Mouse (Mus musculus): Measurements from ENCODE around the gene Tbc1d10b.
"Not testable (repeated sequence)": the region's sequence is repeated elsewhere in the genome, so short reads cannot be mapped to it uniquely, and the experiment has no call there.

Gene Tbc1d10b

GRCm38 (mm10) chr7:127208295-127208552 lies at the start of gene Tbc1d10b:
Tbc1d10b (minus strand) TSS chr7:127208468.
- DNase-seq: no peak

GRCm38 (mm10) chr7:127256518-127256917 lies 48.2 kb upstream of the Tbc1d10b start:
- DNase-seq: no peak

- no peak for DNase-seq
These were observed 47.7 kb upstream of the Tbc1d10b start for GRCm38 (mm10) chr7:127255965-127256364.

GRCm38 (mm10) chr7:127255008-127255407 lies 46.7 kb upstream of the Tbc1d10b start:
- no peak for DNase-seq

GRCm38 (mm10) chr7:127253821-127254769 lies 45.8 kb upstream of the Tbc1d10b start:
- DNase-seq: peak; percentile 91 to 93

- DNase-seq: peak in 1 of 2 experiments; percentile 22
These were observed 45.1 kb upstream of the Tbc1d10b start for GRCm38 (mm10) chr7:127253341-127253740.

- DNase-seq: peak in 1 of 2 experiments; percentile 23
These were observed 44.1 kb upstream of the Tbc1d10b start for GRCm38 (mm10) chr7:127252414-127252813.

GRCm38 (mm10) chr7:127250511-127250910 lies 42.2 kb upstream of the Tbc1d10b start:
- not testable (repeated sequence) for DNase-seq

- DNase-seq: no peak
These were observed 36.6 kb upstream of the Tbc1d10b start for GRCm38 (mm10) chr7:127244658-127245510.

- peak; percentile 86 to 88 for DNase-seq
These were observed 35.8 kb upstream of the Tbc1d10b start, which contains the start of gene Zfp771 for GRCm38 (mm10) chr7:127243870-127244657. Zfp771 (plus strand) TSS chr7:127244274.

- DNase-seq: no peak
These were observed 35.1 kb upstream of the Tbc1d10b start for GRCm38 (mm10) chr7:127243361-127243867.

GRCm38 (mm10) chr7:127234777-127235176 lies 26.5 kb upstream of the Tbc1d10b start:
- no peak for DNase-seq

GRCm38 (mm10) chr7:127233765-127234164 lies 25.5 kb upstream of the Tbc1d10b start:
- DNase-seq: no peak

- no peak for DNase-seq
These were observed 25.1 kb upstream of the Tbc1d10b start for GRCm38 (mm10) chr7:127233368-127233749.

- peak; percentile 76 to 82 for DNase-seq
These were observed 24.5 kb upstream of the Tbc1d10b start, which contains the start of the genes Zfp553 and Sept1 for GRCm38 (mm10) chr7:127232622-127233367. Zfp553 (plus strand) TSS chr7:127233061. Sept1 (minus strand) TSS chr7:127233130.

GRCm38 (mm10) chr7:127231826-127232621 lies 23.8 kb upstream of the Tbc1d10b start:
- DNase-seq: no peak

GRCm38 (mm10) chr7:127231376-127231775 lies 23.1 kb upstream of the Tbc1d10b start:
- DNase-seq: no peak

GRCm38 (mm10) chr7:127228615-127229303 lies 20.5 kb upstream of the Tbc1d10b start:
- DNase-seq: peak; percentile 69 to 80

- no peak for DNase-seq
These were observed 17.1 kb upstream of the Tbc1d10b start for GRCm38 (mm10) chr7:127225147-127225995.

All from thymus, adult 18-20 months (tissue).